Mouse (Mus musculus) left cerebral cortex, adult 9 months (tissue): Measurements from ENCODE around the gene Mat2a.
"Not testable (repeated sequence)": the region's sequence is repeated elsewhere in the genome, so short reads cannot be mapped to it uniquely, and the experiment has no call there.

Source experiments
- DNase-seq, 2 experiments: peaks; one replicate each; pipeline ENCODE4 v3.0.0; 2022; ENCODE audit warnings: low spot score in 2 of 2

The Mat2a gene

GRCm38 (mm10) chr6:72454833-72455373, 15.5 kb upstream of the Mat2a start:
- no peak for DNase-seq

- DNase-seq: no peak
Measured at GRCm38 (mm10) chr6:72454072-72454746, 14.9 kb upstream of the Mat2a start.

GRCm38 (mm10) chr6:72453578-72453977, 14.2 kb upstream of the Mat2a start:
- DNase-seq: no peak

- DNase-seq: no peak
Measured at GRCm38 (mm10) chr6:72452329-72452728, 13.0 kb upstream of the Mat2a start.

- not testable (repeated sequence) for DNase-seq
Measured at GRCm38 (mm10) chr6:72451778-72452177, 12.4 kb upstream of the Mat2a start.

- DNase-seq: no peak
Measured at GRCm38 (mm10) chr6:72447487-72447886, 8.1 kb upstream of the Mat2a start.

- DNase-seq: no peak
Measured at GRCm38 (mm10) chr6:72445011-72445410, 5.7 kb upstream of the Mat2a start.

- DNase-seq: no peak
Measured at GRCm38 (mm10) chr6:72442921-72443604, 3.7 kb upstream of the Mat2a start.

- DNase-seq: peak in 1 of 2 experiments; percentile 33
Measured at GRCm38 (mm10) chr6:72440186-72440990, 1.0 kb upstream of the Mat2a start.

- DNase-seq: peak; percentile 86 to 94
Measured at GRCm38 (mm10) chr6:72438862-72439354, 450 bp downstream of the Mat2a start.

GRCm38 (mm10) chr6:72438226-72438625, 1.1 kb downstream of the Mat2a start:
- DNase-seq: no peak

- DNase-seq: no peak
Measured at GRCm38 (mm10) chr6:72432153-72432552, 7.2 kb downstream of the Mat2a start.

GRCm38 (mm10) chr6:72430989-72431921, 8.1 kb downstream of the Mat2a start:
- no peak for DNase-seq

GRCm38 (mm10) chr6:72429061-72429842, 10.1 kb downstream of the Mat2a start:
- DNase-seq: no peak

GRCm38 (mm10) chr6:72428036-72428435, 11.3 kb downstream of the Mat2a start:
- DNase-seq: peak; percentile 38 to 84

- no peak for DNase-seq
Measured at GRCm38 (mm10) chr6:72425646-72426045, 13.7 kb downstream of the Mat2a start.

- no peak for DNase-seq
Measured at GRCm38 (mm10) chr6:72420901-72421300, 18.5 kb downstream of the Mat2a start.

GRCm38 (mm10) chr6:72419806-72420205, 19.6 kb downstream of the Mat2a start:
- DNase-seq: no peak

GRCm38 (mm10) chr6:72418279-72418678, 21.1 kb downstream of the Mat2a start:
- DNase-seq: no peak
